Mouse (Mus musculus) mouse embryonic stem cell (cell line): Measurements from ENCODE around the gene Igsf8.

Source experiments
- in situ Hi-C, 2 experiments: fragments of 300-500 bp; cut with MboI; formaldehyde crosslinking; loops; 1 replicate in 1 of 2; 3 replicates in 1 of 2; pipeline ENCODE4 v1.14.3; 2019 to 2020; ENCODE audit warnings: low sequenced_read_pairs in 2 of 2, low pct_unique_long_range_greater_than_20kb in 1 of 2, mixed read lengths in 1 of 2; ENCODE audit not compliant: unreplicated experiment in 1 of 2

Gene Igsf8

DNA sequence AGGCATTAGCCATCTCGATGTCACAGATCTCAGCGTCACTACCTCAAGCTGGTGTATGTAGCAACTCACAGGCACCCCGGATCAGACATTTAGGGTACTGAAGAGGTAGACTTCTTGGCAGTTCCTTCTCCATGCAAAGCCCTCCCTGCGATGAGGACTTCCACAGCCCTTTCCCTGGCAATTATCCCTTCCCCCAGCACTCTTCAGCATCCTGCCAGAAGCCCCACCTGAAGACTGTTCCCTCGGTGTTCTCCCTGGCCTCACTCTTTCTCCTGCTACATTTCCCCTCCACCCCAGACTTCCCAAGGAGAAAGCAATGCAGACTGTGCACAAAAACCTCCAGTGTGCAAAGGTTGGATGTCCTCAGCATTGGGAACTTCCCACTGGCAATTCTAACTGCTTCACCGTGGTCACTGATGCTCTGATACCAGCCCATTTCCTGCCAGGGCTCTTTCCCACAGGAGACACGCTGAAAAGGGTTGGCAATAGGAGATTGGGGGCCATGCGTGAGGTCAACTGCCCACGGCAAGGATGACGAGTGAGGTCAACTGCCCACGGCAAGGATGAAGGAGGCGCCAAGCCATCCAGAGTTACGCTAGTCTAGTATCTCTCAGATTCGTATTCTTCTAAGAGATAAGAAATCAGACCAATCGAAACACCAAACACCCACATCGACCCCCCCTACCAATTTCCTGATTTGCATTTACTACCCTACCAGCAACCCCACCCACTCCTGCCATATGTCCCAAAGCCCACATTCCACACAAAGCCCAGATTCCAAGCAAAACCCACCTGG, 66.0 kb downstream of the Igsf8 start:
- in situ Hi-C loops, result no loop called here

DNA sequence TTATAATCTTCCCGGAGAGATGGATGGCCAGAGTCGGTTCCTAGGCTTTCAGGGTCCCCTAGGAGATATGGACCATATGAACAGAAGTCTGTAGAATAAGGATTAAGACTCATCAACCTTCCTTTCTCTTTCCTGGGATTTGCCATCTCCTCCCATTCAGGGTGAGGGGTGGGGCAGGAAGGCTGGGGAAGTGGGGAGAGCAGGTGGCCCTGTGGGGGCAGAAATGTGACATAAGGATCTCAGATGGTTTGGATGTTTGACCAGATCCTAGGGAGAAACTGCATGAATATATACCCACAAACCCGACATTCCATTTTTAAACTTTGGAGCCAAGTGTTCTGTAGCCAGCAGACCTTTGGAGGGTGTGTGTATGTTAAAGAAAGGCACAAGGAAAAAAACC, 66.6 kb downstream of the Igsf8 start:
- in situ Hi-C loops, result no loop called here

DNA sequence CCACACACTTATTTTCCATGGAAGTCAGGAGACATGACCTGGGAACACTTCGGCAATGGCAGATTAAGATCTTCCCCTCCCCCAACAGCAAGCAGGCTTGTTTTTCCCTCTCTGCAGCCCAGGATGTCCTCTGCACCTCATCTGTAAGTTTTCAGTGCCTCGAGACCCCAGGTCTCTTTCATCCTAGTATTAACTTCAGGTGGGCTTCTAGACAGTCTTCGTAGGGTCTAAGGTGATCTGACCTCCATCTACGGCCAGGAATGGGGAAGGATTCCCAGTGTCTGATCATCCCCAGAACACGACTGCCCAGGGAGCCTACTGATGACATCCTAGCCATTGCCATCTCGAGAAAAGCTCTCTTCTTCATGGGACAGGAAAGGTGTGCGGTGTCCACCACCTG, 67.0 kb downstream of the Igsf8 start:
- in situ Hi-C loops, result no loop called here

DNA sequence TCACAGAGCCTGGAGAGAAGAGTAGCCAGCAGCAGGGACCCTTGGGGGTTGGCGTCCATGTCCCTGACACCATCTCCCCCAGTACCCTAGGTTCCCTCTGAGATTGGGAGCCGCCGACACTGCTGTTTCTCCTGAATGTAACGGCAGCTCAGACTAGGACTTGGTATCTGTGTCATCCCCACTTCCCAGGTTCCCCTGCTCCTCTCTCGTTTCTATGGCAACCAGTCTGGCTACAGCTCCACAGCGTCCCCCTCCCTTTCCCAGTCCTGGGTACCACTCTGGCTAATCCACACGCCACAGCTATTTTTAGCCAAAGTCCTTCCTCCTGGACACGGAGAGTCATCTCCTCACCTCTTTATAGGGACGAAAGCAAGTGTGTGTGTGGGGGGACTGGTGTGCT, 67.7 kb downstream of the Igsf8 start, which contains the start of gene Kcnj9:
Kcnj9 (minus strand) TSS at position 188 of the 400 bp plus-strand sequence.
- in situ Hi-C loops, result no loop called here

DNA sequence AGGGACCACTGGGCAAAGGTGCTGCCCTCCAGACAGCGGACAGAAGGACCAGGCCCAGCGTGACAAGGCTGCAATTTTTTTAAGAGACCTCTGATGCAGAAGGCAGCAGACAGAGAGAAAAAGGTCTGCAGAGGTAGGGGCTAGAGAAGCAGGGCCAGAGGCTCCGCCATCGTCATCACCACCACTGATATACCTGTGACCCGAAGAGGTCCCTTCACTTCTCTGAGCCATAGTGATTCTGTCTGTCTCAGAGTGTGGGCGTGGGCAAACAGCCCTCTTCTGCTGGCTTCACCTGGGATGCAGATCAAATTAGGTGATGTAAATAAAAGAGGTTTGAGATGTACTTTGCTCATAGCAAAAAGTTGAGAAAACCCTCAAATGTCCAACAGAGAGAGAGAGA, 68.2 kb downstream of the Igsf8 start:
- in situ Hi-C loops, result no loop called here

DNA sequence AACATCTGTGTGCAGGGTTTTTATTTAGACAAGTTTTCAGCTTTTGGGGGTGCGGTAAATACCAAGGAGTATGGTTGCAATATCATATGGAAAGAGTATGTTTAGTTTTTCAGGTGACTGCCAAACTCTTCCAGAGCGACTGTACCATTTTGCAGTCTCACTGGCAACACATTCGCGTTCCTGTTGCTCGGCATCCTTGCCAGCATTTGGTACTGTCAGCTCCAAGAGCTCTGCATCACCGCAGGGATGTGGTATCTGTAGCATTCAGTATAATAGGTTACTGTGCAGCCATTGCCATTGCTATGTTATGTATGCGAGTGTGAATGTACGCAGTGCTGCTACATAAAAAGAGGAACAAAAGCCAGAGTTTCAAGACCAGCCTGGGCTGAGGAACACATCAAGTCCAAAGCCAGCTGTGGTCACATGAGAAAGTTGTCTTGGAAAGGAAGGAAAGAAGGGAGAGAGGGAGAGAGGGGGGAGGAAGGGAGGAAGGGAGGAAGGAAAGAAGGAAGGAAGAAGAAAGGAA, 70.0 kb downstream of the Igsf8 start:
- in situ Hi-C loops, result no loop called here

DNA sequence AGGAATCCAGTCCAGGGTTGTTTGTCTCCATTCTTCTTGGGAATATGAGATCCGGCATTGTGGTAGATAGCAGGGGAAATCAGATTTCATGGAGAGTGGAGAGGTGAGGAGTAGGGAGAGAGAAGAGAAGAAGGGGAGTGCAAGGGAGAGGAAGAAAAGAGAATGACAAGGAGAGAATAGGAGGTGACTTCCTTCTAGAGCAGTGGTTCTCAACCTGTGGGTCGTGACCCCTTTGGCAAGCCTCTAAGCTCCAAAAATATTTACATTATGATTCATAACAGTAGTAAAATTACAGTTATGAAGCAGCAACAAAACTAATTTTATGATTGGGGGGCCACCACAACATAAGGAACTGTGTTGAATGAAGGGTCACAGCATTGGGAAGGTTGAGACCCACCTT, 71.5 kb downstream of the Igsf8 start:
- in situ Hi-C loops, result no loop called here

DNA sequence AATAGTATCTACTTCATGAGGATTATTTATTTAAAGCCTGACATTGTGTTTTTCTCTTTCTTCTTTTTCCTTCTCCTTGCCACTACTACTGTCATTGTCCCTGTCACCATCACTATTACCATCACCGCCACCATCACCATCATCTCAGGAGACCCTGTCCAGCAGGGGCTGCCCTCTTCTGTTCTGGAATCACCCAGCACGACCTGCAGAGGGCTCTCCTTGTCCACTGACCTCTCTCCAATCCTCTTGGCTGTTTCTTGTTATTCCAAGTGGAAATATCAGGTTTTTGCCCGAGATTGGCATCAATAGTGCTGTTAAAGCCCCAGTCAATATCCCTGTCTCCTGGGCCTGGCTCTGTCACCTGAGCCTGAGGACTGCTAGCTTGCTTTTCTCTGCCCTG, 72.1 kb downstream of the Igsf8 start:
- in situ Hi-C loops, result no loop called here

DNA sequence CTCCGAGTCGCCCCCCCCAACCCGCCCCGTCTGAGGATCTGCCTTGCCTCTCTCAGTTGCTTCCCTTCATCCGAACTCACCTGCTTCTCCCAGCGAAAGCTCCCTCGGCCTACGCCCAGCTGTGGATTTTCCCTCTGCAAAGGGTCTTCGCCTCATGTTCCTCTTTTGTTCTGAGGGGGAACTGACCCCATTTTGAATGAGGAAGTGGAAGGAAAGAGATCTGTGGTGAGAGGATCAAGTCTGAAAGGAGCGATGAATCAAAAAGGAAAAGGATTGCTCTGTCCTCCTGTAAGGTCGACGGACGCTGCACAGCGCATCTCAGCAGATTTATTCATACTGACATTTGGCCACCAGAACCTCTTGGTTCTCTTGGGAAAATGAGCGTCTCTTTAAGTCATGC, 74.4 kb downstream of the Igsf8 start:
- in situ Hi-C loops, result no loop called here

DNA sequence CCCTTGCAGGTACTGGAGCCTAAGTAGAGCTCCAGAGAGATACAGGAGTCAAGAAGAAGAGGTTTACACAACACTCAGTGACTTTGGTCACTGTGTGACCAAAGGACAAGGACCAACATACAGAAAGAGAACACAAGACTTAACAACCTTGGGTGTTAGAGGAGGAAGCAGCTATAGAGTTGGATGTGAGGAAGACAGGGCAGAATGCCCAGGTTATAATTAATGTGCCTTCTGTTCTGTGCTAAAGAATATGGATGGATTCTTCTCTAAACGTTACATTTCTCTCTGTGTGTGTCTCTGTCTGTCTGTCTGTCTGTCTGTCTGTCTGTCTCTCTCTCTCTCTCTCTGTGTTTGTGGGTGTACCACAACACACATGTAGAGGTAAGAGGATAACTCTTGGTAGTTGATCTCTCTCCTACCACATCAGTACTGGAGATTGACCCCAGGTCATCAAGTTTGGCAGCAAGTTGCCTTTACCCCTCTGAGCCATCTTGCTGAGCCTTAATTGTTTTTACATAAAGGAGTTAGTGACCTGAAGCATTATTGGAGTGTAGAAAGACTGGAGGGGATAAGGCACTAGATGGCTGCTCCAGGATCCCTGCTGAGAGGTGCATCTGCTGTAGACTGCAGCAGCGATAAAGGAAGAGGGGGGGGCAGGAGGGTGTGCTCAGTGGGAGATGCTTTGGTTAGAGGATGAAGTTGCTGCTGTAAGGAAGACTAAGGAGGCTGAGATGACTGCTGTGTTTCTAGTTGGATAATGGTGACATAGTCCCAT, 76.2 kb downstream of the Igsf8 start:
- in situ Hi-C loops, result no loop called here

DNA sequence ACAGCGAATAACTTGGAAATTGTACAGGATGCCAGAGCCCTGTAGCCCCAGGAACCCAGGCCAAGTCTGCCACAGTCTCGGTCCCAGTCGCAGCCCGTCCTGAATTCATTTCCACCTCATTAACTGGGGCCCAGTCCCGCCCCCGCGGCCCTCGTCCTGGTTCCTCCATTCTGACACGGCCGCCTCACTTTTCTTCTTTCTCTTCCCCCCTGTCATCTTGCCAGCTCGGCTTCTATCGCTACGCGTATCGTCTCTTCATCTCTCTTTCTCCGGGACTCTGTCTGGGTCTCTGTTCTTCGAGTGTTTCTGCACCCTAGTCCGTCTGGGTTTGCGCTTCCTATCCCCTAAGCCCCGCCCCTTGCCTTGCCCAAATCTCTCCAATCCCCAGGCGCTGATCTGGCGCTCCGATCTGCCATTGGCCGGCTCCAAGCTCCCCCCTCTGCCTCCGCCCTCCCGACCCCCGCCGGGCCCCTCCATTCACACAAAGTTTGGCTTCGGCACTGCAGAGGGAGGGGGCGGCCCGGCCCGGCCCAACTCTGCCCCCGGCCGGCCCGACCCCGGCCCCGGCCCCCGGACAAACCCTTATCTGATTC, 79.4 kb downstream of the Igsf8 start, which contains the start of gene Kcnj10:
Kcnj10 (plus strand) TSS at position 482 of the 593 bp plus-strand sequence.
- in situ Hi-C loops, result no loop called here

DNA sequence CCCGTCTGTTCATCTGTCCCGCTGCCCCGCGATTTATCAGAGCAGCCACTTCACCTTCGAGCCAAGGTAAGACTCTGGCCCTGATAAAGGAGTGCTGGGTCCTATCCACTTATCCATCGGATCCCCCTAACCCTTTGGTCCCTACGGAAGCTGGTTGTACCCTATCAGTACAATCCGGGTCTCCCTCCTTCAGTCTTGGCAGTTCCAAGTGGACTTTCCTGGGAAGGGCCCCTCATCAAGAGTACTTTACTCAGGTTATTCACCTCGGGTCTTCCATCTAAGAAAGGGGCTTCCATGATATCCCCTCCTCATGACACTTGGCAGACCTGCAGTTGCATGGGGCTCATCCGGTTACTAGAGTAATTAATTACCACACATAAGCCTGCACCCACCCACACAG, 79.9 kb downstream of the Igsf8 start:
- in situ Hi-C loops, result no loop called here

DNA sequence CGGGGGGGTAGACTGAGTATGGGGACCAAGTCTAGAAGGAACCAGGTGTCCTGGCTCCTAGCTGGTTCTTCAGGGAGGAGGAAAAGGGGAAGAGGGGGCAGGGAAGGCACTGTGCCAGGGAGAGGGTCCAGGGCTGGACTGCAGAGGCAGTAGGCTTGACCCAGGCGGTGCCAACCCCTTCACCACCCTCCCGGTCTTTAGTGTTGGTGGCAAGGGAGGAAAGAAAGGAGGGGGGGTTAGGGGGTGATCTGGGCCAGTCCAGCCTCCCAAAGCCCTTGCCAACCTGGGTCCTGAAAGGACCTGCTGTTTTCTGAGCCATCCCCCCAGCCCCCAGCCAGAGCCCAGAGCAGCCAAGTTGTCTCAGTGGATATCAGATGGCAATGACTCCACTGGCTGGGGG, 81.3 kb downstream of the Igsf8 start:
- in situ Hi-C loops, result no loop called here

DNA sequence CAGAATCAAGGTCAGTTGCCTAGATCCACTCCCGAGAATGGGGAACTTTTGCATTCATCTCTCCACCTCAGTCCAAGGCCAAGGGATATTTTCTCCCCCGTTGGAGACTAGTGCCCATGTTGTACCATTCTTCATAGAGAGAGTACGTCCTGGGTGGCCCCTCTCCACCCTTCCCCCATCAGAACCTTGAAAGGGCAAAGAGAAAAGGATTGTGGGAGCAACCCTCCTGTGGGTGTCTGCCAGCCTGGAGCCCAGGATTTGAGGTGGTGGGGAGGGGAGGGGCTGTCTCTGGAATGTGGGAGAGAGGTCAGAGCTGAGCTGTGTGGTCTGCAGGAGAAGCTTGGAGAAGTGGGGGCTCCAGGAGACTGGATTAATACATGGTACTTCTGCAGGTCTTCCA, 82.5 kb downstream of the Igsf8 start:
- in situ Hi-C loops, result no loop called here

DNA sequence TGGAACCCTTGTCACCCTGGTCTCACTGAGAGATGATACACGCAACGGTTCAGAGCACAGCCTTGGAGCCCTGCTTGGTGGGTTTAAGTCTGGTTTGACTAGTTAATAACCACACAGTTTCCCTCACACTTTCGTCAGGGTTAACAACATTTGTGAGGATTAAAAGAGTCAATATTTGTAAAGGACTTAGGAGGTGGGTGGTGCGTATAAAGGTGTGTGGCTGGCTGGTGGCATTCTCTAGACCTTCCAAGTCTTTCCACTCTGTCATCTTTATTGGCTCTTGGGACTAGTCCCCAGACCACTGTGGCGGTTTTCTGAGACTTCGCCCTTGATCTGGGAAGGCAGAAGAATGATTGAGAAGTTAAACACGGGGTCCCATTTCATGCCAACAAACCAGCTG, 83.4 kb downstream of the Igsf8 start:
- in situ Hi-C loops, result no loop called here

DNA sequence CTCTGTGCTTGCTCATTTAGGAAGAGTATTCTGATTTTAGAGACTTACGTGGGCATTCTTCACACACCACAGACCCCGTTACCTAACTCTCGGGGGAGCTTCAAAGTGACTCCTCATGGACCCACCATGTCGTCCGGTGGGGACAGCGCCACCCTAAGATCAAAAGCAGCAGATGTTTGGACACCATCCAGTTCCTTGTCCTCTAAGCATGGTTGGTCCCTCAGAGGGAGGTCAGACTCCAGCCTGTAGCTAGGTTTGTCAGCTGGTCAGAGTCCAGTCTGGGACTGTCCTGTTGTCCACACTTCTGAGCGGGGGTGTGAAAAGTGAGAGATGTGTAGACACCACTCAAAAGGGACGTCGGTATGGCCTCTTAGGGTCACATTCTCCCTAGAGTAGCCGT, 85.3 kb downstream of the Igsf8 start:
- in situ Hi-C loops, result no loop called here

DNA sequence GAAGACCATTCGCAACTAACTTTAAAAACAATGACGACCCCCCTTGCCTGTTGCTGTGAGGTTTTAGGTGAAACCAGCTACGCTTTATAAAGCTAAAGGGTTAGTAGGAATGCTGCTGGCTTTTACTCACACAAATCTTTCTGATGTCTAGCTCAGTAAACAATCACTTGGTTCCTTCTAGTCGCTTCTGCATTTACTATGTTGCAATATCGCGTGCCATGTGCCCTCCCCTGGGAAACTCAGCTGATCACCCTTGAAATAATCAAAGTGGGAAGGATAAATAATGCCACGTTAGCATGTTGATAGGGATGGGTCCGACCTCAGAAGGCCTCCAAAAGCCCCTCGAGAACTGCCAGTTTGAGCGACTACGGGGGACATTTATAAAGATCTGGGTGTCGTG, 85.9 kb downstream of the Igsf8 start:
- in situ Hi-C loops, result no loop called here

DNA sequence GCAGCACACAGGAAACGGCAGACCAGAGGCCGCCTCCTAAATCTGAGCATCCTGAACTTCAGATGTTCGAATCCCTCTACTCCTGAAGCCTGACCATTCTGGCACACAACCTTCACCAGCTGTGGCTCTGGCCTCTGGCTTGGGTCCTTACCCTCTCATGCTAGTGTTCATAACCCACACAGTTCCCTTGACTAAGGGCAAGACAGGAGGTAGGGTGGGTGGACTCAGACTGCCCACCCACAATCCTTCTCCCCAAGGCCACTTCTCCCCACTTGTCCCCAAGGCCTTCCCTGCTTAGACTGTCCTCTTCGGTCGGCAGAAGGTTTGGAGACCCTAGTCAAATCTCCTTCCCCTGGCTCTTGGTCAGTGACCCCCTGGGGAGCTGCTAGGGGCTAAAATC, 88.1 kb downstream of the Igsf8 start:
- in situ Hi-C loops, result no loop called here
